Mouse (Mus musculus) activated CD4-positive, CD25-positive, alpha-beta regulatory T cell (primary cell): ENCODE data around the gene Gm20518. TPM values are rescaled to one million over a fixed set of nuclear protein-coding genes. Genes with fewer than 3 reads are reported as not detected.

Source experiments
- polyA plus RNA-seq, 2 experiments: library from polyadenylated mRNA; unstranded; fragments of 100-300 nt; shearing (Covaris generic); gene quantifications; one replicate each; pipeline ENCODE4 v1.2.1; 2017

The Gm20518 gene
- under 1 TPM; 0.31 to 0.33 TPM for polyA plus RNA-seq

GRCm38 (mm10) chr16:17891567-17891959, at the start of gene Gm20518:
Gm20518 (minus strand) TSS chr16:17891671.

GRCm38 (mm10) chr16:17928087-17928580, 36.7 kb upstream of the Gm20518 start, which contains the start of gene Slc25a1:
Slc25a1 (minus strand) TSS chr16:17928219.

GRCm38 (mm10) chr16:17914307-17915249, 23.1 kb upstream of the Gm20518 start, which contains the start of gene Gsc2:
Gsc2 (minus strand) TSS chr16:17915059.

GRCm38 (mm10) chr16:17911052-17911595, 19.7 kb upstream of the Gm20518 start, which contains the start of gene Ess2:
Ess2 (minus strand) TSS chr16:17911348.

GRCm38 (mm10) chr16:17898462-17898861, 7.0 kb upstream of the Gm20518 start, which contains the start of the genes Dgcr2 and Tssk2:
Dgcr2 (minus strand) TSS chr16:17898562.
Tssk2 (plus strand) TSS chr16:17898637.

GRCm38 (mm10) chr16:17893923-17894322, 2.5 kb upstream of the Gm20518 start, which contains the start of gene Tssk1:
Tssk1 (plus strand) TSS chr16:17894223.

GRCm38 (mm10) chr16:17838051-17838450, 53.4 kb downstream of the Gm20518 start, which contains the start of gene Car15:
Car15 (minus strand) TSS chr16:17838364.

GRCm38 (mm10) chr16:17832821-17833220, 58.6 kb downstream of the Gm20518 start, which contains the start of gene B830017H08Rik:
B830017H08Rik (plus strand) TSS chr16:17833121.

GRCm38 (mm10) chr16:17796971-17797811, 94.3 kb downstream of the Gm20518 start, which contains the start of gene Scarf2:
Scarf2 (plus strand) TSS chr16:17797282.

Other genes starting within 250 kb of the Gm20518 start
- under 1 TPM; 0.33 to 0.64 TPM for gene Ccdc74a, start 245.2 kb downstream of the Gm20518 start, polyA plus RNA-seq
- 100 to 1,000 TPM in 1 of 2 experiments, 10 to 100 TPM in 1; 90.2 to 128 TPM for gene Med15, start 158.8 kb downstream of the Gm20518 start, polyA plus RNA-seq
- gene Klhl22, start 132.1 kb downstream of the Gm20518 start, polyA plus RNA-seq, result 10 to 100 TPM; 11.1 to 14.1 TPM
- under 1 TPM in 1 of 2 experiments, not detected in 1; 0.07 TPM for gene Scarf2, start 94.4 kb downstream of the Gm20518 start, polyA plus RNA-seq
- gene B830017H08Rik, start 58.5 kb downstream of the Gm20518 start, polyA plus RNA-seq, result not detected
- 1 to 10 TPM; 1.5 to 2.1 TPM for gene Car15, start 53.3 kb downstream of the Gm20518 start, polyA plus RNA-seq
- gene Tssk1, start 2.6 kb upstream of the Gm20518 start, polyA plus RNA-seq, result not detected
- gene Dgcr2, start 6.9 kb upstream of the Gm20518 start, polyA plus RNA-seq, result 10 to 100 TPM; 36.9 to 52.6 TPM
- not detected for gene Tssk2, start 7.0 kb upstream of the Gm20518 start, polyA plus RNA-seq
- gene Ess2, start 19.7 kb upstream of the Gm20518 start, polyA plus RNA-seq, result 10 to 100 TPM; 51.7 to 68.8 TPM
- not detected for gene Gsc2, start 23.4 kb upstream of the Gm20518 start, polyA plus RNA-seq
- gene Slc25a1, start 36.5 kb upstream of the Gm20518 start, polyA plus RNA-seq, result 10 to 100 TPM; 40.7 to 50.5 TPM
- gene Vpreb2, start 88.8 kb upstream of the Gm20518 start, polyA plus RNA-seq, result not detected
- gene Dgcr6, start 161.2 kb upstream of the Gm20518 start, polyA plus RNA-seq, result 10 to 100 TPM; 36.6 to 37.8 TPM
- 1 to 10 TPM; 3.8 to 9.4 TPM for gene Prodh, start 198.5 kb upstream of the Gm20518 start, polyA plus RNA-seq
- gene Rtn4r, start 236.0 kb upstream of the Gm20518 start, polyA plus RNA-seq, result not detected